Mouse (Mus musculus) urinary bladder, postnatal 25 days (tissue): ENCODE measurements around the gene Htr7.
A peak's percentile ranks its signal among the peaks of the same experiment; 100 is the strongest.

ENCODE experiments used
- DNase-seq: peaks from one replicate; pipeline ENCODE4 v3.0.0; 2022; ENCODE audit warnings: low spot score

Gene Htr7

GRCm38 (mm10) chr19:35955698-35956097 is 101.6 kb downstream of the Htr7 start:
- DNase-seq: no peak

GRCm38 (mm10) chr19:35949888-35950287 is 107.4 kb downstream of the Htr7 start:
- no peak for DNase-seq

GRCm38 (mm10) chr19:35924961-35925495 is 132.3 kb downstream of the Htr7 start:
- no peak for DNase-seq

GRCm38 (mm10) chr19:35924418-35924817 is 132.9 kb downstream of the Htr7 start:
- DNase-seq: peak; percentile 4
